In genomic region chr7:112258338-112258903, GRCm38 (mm10) we compare ENCODE assay signal across 22 mouse cellular contexts. TPM values are rescaled to one million over a fixed set of nuclear protein-coding genes. Genes with fewer than 3 reads are reported as not detected.
A peak's percentile ranks its signal among the peaks of the same experiment; 100 is the strongest.
DNase-seq lines count a peak whose midpoint lies in the region; ATAC-seq and TF ChIP-seq lines count a peak whose summit lies in the region.
"Had no signal": no experiment of that assay in that cellular context is flagged by ENCODE, and none has a peak within 500 bp of the region (broad histone marks: within the 10 kb centered on the region; RNA-seq: fewer than 3 reads in every experiment).

No protein-coding gene starts in this region.

- H3K4me3 ChIP-seq in heart, embryonic 14.5 days (ENCODE audit: control insufficient read depth in 1 of 2, insufficient read depth in 1 of 2, low read depth in 1 of 2, low read length in 2 of 2) = no peak overlapping the region
- H3K4me3 ChIP-seq in lung, embryonic 15.5 days = no peak overlapping the region
- H3K4me3 ChIP-seq in intestine, embryonic 15.5 days (replicated peaks) = no peak overlapping the region
- H3K4me3 ChIP-seq in intestine, postnatal 0 days (ENCODE audit: low read depth, low read length) = no peak overlapping the region
- no peak overlapping the region for H3K4me3 ChIP-seq in embryonic facial prominence, embryonic 10.5 days
- H3K4me3 ChIP-seq: embryonic facial prominence, embryonic 12.5 days; gastrocnemius, adult 2 months; hindbrain, embryonic 12.5 days; liver, embryonic 15.5 days; megakaryocyte, embryonic 14.5 days had no signal

- no peak for TF ChIP-seq CTCF in intestine, postnatal 0 days (IDR thresholded peaks at IDR 0.05; ENCODE audit: low read depth)

- H3K4me1 ChIP-seq in heart, embryonic 14.5 days (ENCODE audit: control insufficient read depth in 2 of 2, insufficient read depth in 2 of 2, low read length in 2 of 2) = peaks cover 54 to 81% of the 10 kb centered on the region in 2 experiments
- peaks cover 32% of the 10 kb centered on the region for H3K4me1 ChIP-seq in lung, embryonic 15.5 days
- H3K4me1 ChIP-seq in intestine, embryonic 15.5 days (replicated peaks) = peaks cover 16% of the 10 kb centered on the region
- no peaks in the 10 kb centered on the region; the same call in 1 of the 2 replicates for H3K4me1 ChIP-seq in intestine, postnatal 0 days (replicated peaks; ENCODE audit: control insufficient read depth, insufficient read depth, low read length)
- H3K4me1 ChIP-seq in embryonic facial prominence, embryonic 10.5 days = no peaks in the 10 kb centered on the region
- H3K4me1 ChIP-seq: embryonic facial prominence, embryonic 12.5 days; hindbrain, embryonic 12.5 days; liver, embryonic 15.5 days; megakaryocyte, embryonic 14.5 days had no signal

- DNase-seq in heart, adult 8-10 months (ENCODE audit: low spot score) = no peak
- no peak for DNase-seq in lung, adult 18-20 months
- DNase-seq in embryonic facial prominence, embryonic 10.5 days (ENCODE audit: low spot score) = no peak
- DNase-seq: adrenal gland, adult 2 months; cerebellum, adult 11-12 months; cerebellum, postnatal 10 days; gastrocnemius, adult 2 months; kidney, adult 2 months; left cerebral cortex, postnatal 4 days; liver; midbrain, embryonic 14.5 days; thymus, adult 18-20 months had no signal

- peaks cover 62% of the 10 kb centered on the region for H3K36me3 ChIP-seq in heart, embryonic 14.5 days (ENCODE audit: control insufficient read depth, insufficient read depth, low read length)
- H3K36me3 ChIP-seq in lung, embryonic 15.5 days = no peaks in the 10 kb centered on the region
- no peaks in the 10 kb centered on the region for H3K36me3 ChIP-seq in intestine, embryonic 15.5 days
- no peaks in the 10 kb centered on the region for H3K36me3 ChIP-seq in intestine, postnatal 0 days (ENCODE audit: control insufficient read depth, insufficient read depth)
- no peaks in the 10 kb centered on the region for H3K36me3 ChIP-seq in embryonic facial prominence, embryonic 10.5 days (replicated peaks)
- H3K36me3 ChIP-seq: embryonic facial prominence, embryonic 12.5 days; hindbrain, embryonic 12.5 days; liver, embryonic 15.5 days had no signal

- peak; percentile 48 for ATAC-seq in heart, embryonic 14.5 days (ENCODE audit: insufficient number of reproducible peaks, insufficient read depth, low FRiP score, low read depth)
- ATAC-seq in lung, embryonic 15.5 days (ENCODE audit: borderline replicate concordance, extremely low read depth, low FRiP score, low TSS enrichment) = no peak
- ATAC-seq in intestine, embryonic 15.5 days = peak; percentile 55
- ATAC-seq in intestine, postnatal 0 days = peak; percentile 48; the same call in 1 of the 2 replicates

- H3K27ac ChIP-seq in heart, embryonic 14.5 days (replicated peaks in 1 of 2; ENCODE audit: control insufficient read depth in 1 of 2, insufficient read depth in 1 of 2, low read depth in 2 of 2, low read length in 2 of 2) = peak overlapping the region; percentile 82 to 95
- H3K27ac ChIP-seq in lung, embryonic 15.5 days = peak overlapping the region; percentile 34; the same call in 1 of the 2 replicates
- no peak overlapping the region for H3K27ac ChIP-seq in intestine, embryonic 15.5 days
- no peak overlapping the region for H3K27ac ChIP-seq in intestine, postnatal 0 days (ENCODE audit: low read depth, low read length)
- H3K27ac ChIP-seq in embryonic facial prominence, embryonic 10.5 days (replicated peaks) = no peak overlapping the region
- H3K27ac ChIP-seq: embryonic facial prominence, embryonic 12.5 days; gastrocnemius, adult 2 months; hindbrain, embryonic 12.5 days; kidney, postnatal 0 days; liver, embryonic 15.5 days had no signal

- no peaks in the 10 kb centered on the region for H3K9me3 ChIP-seq in heart, embryonic 14.5 days (ENCODE audit: control insufficient read depth, low read length)
- H3K9me3 ChIP-seq in lung, embryonic 15.5 days = no peaks in the 10 kb centered on the region
- no peaks in the 10 kb centered on the region for H3K9me3 ChIP-seq in intestine, embryonic 15.5 days
- no peaks in the 10 kb centered on the region for H3K9me3 ChIP-seq in intestine, postnatal 0 days (ENCODE audit: control insufficient read depth)
- H3K9me3 ChIP-seq in embryonic facial prominence, embryonic 10.5 days = no peaks in the 10 kb centered on the region
- H3K9me3 ChIP-seq: embryonic facial prominence, embryonic 12.5 days; hindbrain, embryonic 12.5 days; liver, embryonic 15.5 days; megakaryocyte, embryonic 14.5 days had no signal

- H3K4me2 ChIP-seq in heart, embryonic 14.5 days (ENCODE audit: low read length) = no peak overlapping the region
- no peak overlapping the region for H3K4me2 ChIP-seq in lung, embryonic 15.5 days
- no peak overlapping the region for H3K4me2 ChIP-seq in intestine, embryonic 15.5 days (replicated peaks)
- H3K4me2 ChIP-seq in intestine, postnatal 0 days (replicated peaks; ENCODE audit: low read depth) = no peak overlapping the region
- H3K4me2 ChIP-seq: embryonic facial prominence, embryonic 12.5 days; hindbrain, embryonic 12.5 days; liver, embryonic 15.5 days had no signal

- 16% methylated on average over 4 of the region's 4 CpGs for WGBS in heart, embryonic 14.5 days
- 39% methylated on average over 4 of the region's 4 CpGs for WGBS in lung, embryonic 15.5 days
- 58% methylated on average over 4 of the region's 4 CpGs for WGBS in intestine, embryonic 15.5 days
- 44% methylated on average over 4 of the region's 4 CpGs for WGBS in intestine, postnatal 0 days
- WGBS in embryonic facial prominence, embryonic 10.5 days = 75% methylated on average over 4 of the region's 4 CpGs

- no peaks in the 10 kb centered on the region for H3K27me3 ChIP-seq in heart, embryonic 14.5 days (ENCODE audit: control insufficient read depth, insufficient read depth, low read length)
- no peaks in the 10 kb centered on the region for H3K27me3 ChIP-seq in lung, embryonic 15.5 days
- no peaks in the 10 kb centered on the region for H3K27me3 ChIP-seq in intestine, embryonic 15.5 days (replicated peaks)
- H3K27me3 ChIP-seq in intestine, postnatal 0 days (replicated peaks; ENCODE audit: control insufficient read depth, insufficient read depth, low read length) = no peaks in the 10 kb centered on the region
- H3K27me3 ChIP-seq in embryonic facial prominence, embryonic 10.5 days (replicated peaks; ENCODE audit: low read depth, poor library complexity, severe bottlenecking) = no peaks in the 10 kb centered on the region
- H3K27me3 ChIP-seq: embryonic facial prominence, embryonic 12.5 days; hindbrain, embryonic 12.5 days; liver, embryonic 15.5 days had no signal

- peak overlapping the region; percentile 60 for H3K9ac ChIP-seq in heart, embryonic 14.5 days (ENCODE audit: low read length)
- H3K9ac ChIP-seq in lung, embryonic 15.5 days = no peak overlapping the region
- H3K9ac ChIP-seq in intestine, embryonic 15.5 days = no peak overlapping the region
- H3K9ac ChIP-seq in intestine, postnatal 0 days (ENCODE audit: low read depth, low read length) = no peak overlapping the region
- H3K9ac ChIP-seq: embryonic facial prominence, embryonic 12.5 days; hindbrain, embryonic 12.5 days; liver, embryonic 15.5 days had no signal

RNA-seq across cellular contexts. Expression of gene Mical2, which starts 32.8 kb away (rescaled TPM):
- polyA plus RNA-seq in heart, embryonic 14.5 days (2014; fragmentation: Nextera tagmentation; extraction: Ambion mirVana) = 140 and 146 TPM in 2 replicates
- total RNA-seq in heart, adult 8-10 months (2022) = 100 to 1,000 TPM in 1 of 4 experiments, 10 to 100 TPM in 3; 82.0 to 100 (median 95.6) TPM
- polyA plus RNA-seq in lung, embryonic 15.5 days (2015; fragmentation: Nextera tagmentation; extraction: Ambion mirVana) = 20.7 and 22.8 TPM in 2 replicates
- 18.6 and 19.4 TPM in 2 replicates for polyA plus RNA-seq in intestine, embryonic 15.5 days (2015; fragmentation: Nextera tagmentation; extraction: Ambion mirVana)
- polyA plus RNA-seq in intestine, postnatal 0 days (2015; fragmentation: Nextera tagmentation; extraction: Ambion mirVana) = 13.0 and 13.6 TPM in 2 replicates
- 1.2 and 1.4 TPM in 2 replicates for polyA plus RNA-seq in embryonic facial prominence, embryonic 10.5 days (2016; fragmentation: Nextera tagmentation; extraction: Ambion mirVana)
- total RNA-seq: MEL had no signal

Comparison
In these comparisons a context has a peak if more than half of its experiments do, and no peak if none do; other contexts are left out.
1. H3K27ac ChIP-seq: peak in heart, embryonic 14.5 days (2 of 2) and lung, embryonic 15.5 days (single experiment); none in intestine, embryonic 15.5 days (single experiment), intestine, postnatal 0 days (single experiment) and embryonic facial prominence, embryonic 10.5 days (single experiment).